ENCODE assay signal across 9 mouse cellular contexts in genomic region chr15:82167201-82168168, GRCm38 (mm10). TPM values are rescaled to one million over a fixed set of nuclear protein-coding genes. Genes with fewer than 3 reads are reported as not detected.
DNase-seq lines count a peak whose midpoint lies in the region; ATAC-seq lines count a peak whose summit lies in the region.
"Had no signal": no experiment of that assay in that cellular context is flagged by ENCODE, and none has a peak within 500 bp of the region (broad histone marks: within the 10 kb centered on the region; RNA-seq: fewer than 3 reads in every experiment).

No protein-coding gene starts in this region.

- H3K4me1 ChIP-seq in kidney, embryonic 14.5 days (ENCODE audit: control insufficient read depth, insufficient read depth, low read length): peaks cover 41% of the 10 kb centered on the region

- no peaks in the 10 kb centered on the region for H3K27me3 ChIP-seq in kidney, embryonic 14.5 days (ENCODE audit: control insufficient read depth, insufficient read depth, low read length)
- H3K27me3 ChIP-seq in splenic B cell, adult 2 months (ENCODE audit: control insufficient read depth, insufficient read depth, low read length, poor library complexity, severe bottlenecking): no peaks in the 10 kb centered on the region

- peak; percentile 61 to 65 for DNase-seq in cerebellum, postnatal 10 days
- DNase-seq in cerebellum, adult 9-11 months: no peak
- peak; percentile 7 for DNase-seq in lung, postnatal 10 days
- DNase-seq in lung, postnatal 25 days (ENCODE audit: low spot score): no peak
- peak; percentile 42 for DNase-seq in splenic B cell, adult 2 months (ENCODE audit: low read depth, low spot score)
- DNase-seq in testis, postnatal 10 days (ENCODE audit: low spot score): no peak
- no peak for DNase-seq in urinary bladder, adult 18-20 months (ENCODE audit: low spot score in 2 of 2)

- H3K4me2 ChIP-seq in kidney, embryonic 14.5 days (replicated peaks; ENCODE audit: low read depth, low read length): peak overlapping the region; percentile 26; the same call in 1 of the 2 replicates

- no peak overlapping the region; the same call in 1 of the 2 replicates for H3K9ac ChIP-seq in kidney, embryonic 14.5 days (ENCODE audit: low read depth, low read length)

- H3K27ac ChIP-seq in kidney, embryonic 14.5 days (ENCODE audit: low read depth, low read length): peak overlapping the region; percentile 90
- H3K27ac ChIP-seq: macrophage had no signal

- peaks cover 27% of the 10 kb centered on the region for H3K36me3 ChIP-seq in kidney, embryonic 14.5 days (ENCODE audit: control insufficient read depth, insufficient read depth, low read length)
- peaks cover 14% of the 10 kb centered on the region for H3K36me3 ChIP-seq in splenic B cell, adult 2 months (ENCODE audit: control insufficient read depth, insufficient read depth, low read length, poor library complexity, severe bottlenecking)

- 25% methylated on average over 23 of the region's 23 CpGs for WGBS in kidney, embryonic 14.5 days

- no peaks in the 10 kb centered on the region for H3K9me3 ChIP-seq in kidney, embryonic 14.5 days (ENCODE audit: control insufficient read depth, low read length)

- no peak overlapping the region for H3K4me3 ChIP-seq in kidney, embryonic 14.5 days (ENCODE audit: low read length)

- ATAC-seq in kidney, embryonic 14.5 days (ENCODE audit: low FRiP score, low TSS enrichment): peak; percentile 72

RNA-seq across cellular contexts. Expression of gene Srebf2, which starts 20.5 kb away (rescaled TPM):
- 76.9 and 114 TPM in 2 replicates for polyA plus RNA-seq in kidney, embryonic 14.5 days (2014; fragmentation: Nextera tagmentation; extraction: Ambion mirVana)

RNA-seq across cellular contexts. Expression of gene Ccdc134, which starts 39.8 kb away (rescaled TPM):
- polyA plus RNA-seq in kidney, embryonic 14.5 days (2014; fragmentation: Nextera tagmentation; extraction: Ambion mirVana): 12.8 and 19.6 TPM in 2 replicates

RNA-seq across cellular contexts. Expression of gene Shisa8, which starts 45.1 kb away (rescaled TPM):
- polyA plus RNA-seq in kidney, embryonic 14.5 days (2014; fragmentation: Nextera tagmentation; extraction: Ambion mirVana): 0.80 and 1.1 TPM in 2 replicates
- polyA plus RNA-seq: macrophage had no signal

RNA-seq across cellular contexts. Expression of gene Tnfrsf13c, which starts 56.7 kb away (rescaled TPM):
- polyA plus RNA-seq in kidney, embryonic 14.5 days (2014; fragmentation: Nextera tagmentation; extraction: Ambion mirVana): 0.12 and 0.13 TPM in 2 replicates

Comparison
In these comparisons a context has a peak if more than half of its experiments do, and no peak if none do; other contexts are left out.
1. DNase-seq: peak in cerebellum, postnatal 10 days (2 of 2), lung, postnatal 10 days (single experiment) and splenic B cell, adult 2 months (single experiment); none in cerebellum, adult 9-11 months (single experiment), lung, postnatal 25 days (single experiment), testis, postnatal 10 days (single experiment) and urinary bladder, adult 18-20 months (0 of 2).